Mouse (Mus musculus) spleen, postnatal 10 days (tissue): Measurements from ENCODE around the gene Itgb5.

Experiments used
- DNase-seq, 2 experiments: peaks; one replicate each; pipeline ENCODE4 v3.0.0; 2021 to 2022; ENCODE audit warnings: low spot score in 2 of 2

The Itgb5 gene

GRCm38 (mm10) chr16:33988358-33989012 is 159.0 kb downstream of the Itgb5 start:
- DNase-seq: peak; percentile 43 to 71

- no peak for DNase-seq
These were observed 159.6 kb downstream of the Itgb5 start for GRCm38 (mm10) chr16:33989106-33989505.

- no peak for DNase-seq
These were observed 161.2 kb downstream of the Itgb5 start for GRCm38 (mm10) chr16:33990712-33991111.

- DNase-seq: no peak
These were observed 164.9 kb downstream of the Itgb5 start for GRCm38 (mm10) chr16:33994321-33994720.

GRCm38 (mm10) chr16:33995496-33995895 is 166.0 kb downstream of the Itgb5 start:
- no peak for DNase-seq

GRCm38 (mm10) chr16:33996030-33996429 is 166.6 kb downstream of the Itgb5 start:
- peak; percentile 41 to 83 for DNase-seq

GRCm38 (mm10) chr16:33998011-33998410 is 168.5 kb downstream of the Itgb5 start:
- DNase-seq: no peak
